Mouse (Mus musculus) CH12.LX (cell line): ENCODE data around the gene Msantd2.

Experiments used
- HCFC1 ChIP-seq: IDR thresholded peaks from 2 replicates; pipeline ENCODE4 v1.6.1; 2012; ENCODE audit warnings: low read depth, mild to moderate bottlenecking, inconsistent platforms, low read length, improper control_type of control experiment
- ZC3H11A ChIP-seq: IDR thresholded peaks from 2 replicates; pipeline ENCODE4 v1.6.1; 2012; ENCODE audit warnings: low read depth, mild to moderate bottlenecking, inconsistent platforms, low read length, improper control_type of control experiment

DNA sequence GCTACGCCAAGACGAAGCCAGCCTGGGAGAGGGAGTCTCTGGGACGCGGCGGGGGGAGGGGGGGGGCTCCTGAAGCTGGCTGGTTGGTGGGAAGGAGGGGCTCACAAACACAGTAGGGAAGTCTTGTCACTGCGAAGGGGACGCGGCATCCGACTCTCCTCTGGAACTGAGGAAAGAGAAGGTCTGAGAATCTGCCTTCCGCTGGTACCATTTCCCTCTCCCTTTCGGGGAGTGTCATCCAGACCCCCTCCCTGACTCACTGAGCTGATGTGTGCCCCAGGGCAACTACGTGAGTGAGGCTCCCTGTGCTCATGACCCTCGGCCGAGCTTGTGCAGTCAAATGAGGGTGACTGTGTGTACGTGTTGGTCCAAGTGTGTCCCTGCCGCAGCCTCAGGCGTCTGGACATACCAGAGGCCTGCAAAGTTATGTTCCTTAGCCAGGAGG is 56.1 kb downstream of the Msantd2 start:
- TF ChIP-seq ZC3H11A: no peak
- TF ChIP-seq HCFC1: no peak
